Mouse (Mus musculus) CH12.LX (cell line): ENCODE data around the gene Crlf1.

Source experiments
- EP300 ChIP-seq: IDR thresholded peaks from 2 replicates; pipeline ENCODE4 v1.6.1; 2011; ENCODE audit warnings: low read length, improper control_type of control experiment
- ZNF384 ChIP-seq: IDR thresholded peaks from 2 replicates; pipeline ENCODE4 v1.6.1; 2012; ENCODE audit warnings: low read depth, low read length, improper control_type of control experiment, inconsistent platforms

- TF ChIP-seq EP300 (no peak), ZNF384 (no peak)
Measured at GRCm38 (mm10) chr8:70527111-70527511, 34.2 kb downstream of the Crlf1 start.
